Mouse (Mus musculus) intestine, embryonic 14.5 days (tissue): ENCODE results near the gene Cdh3. TPM values are rescaled to one million over a fixed set of nuclear protein-coding genes. Genes with fewer than 3 reads are reported as not detected.
A peak's percentile ranks its signal among the peaks of the same experiment; 100 is the strongest.

Source experiments
- ATAC-seq: fragments of 200-750 bp; cut with Nextera tagmentation; replicated peaks from 2 replicates; pipeline ENCODE4 v1.8.0; 2017; ENCODE audit warnings: low read depth, moderate number of reproducible peaks, moderate TSS enrichment, moderate library complexity; ENCODE audit not compliant: low FRiP score, low TSS enrichment
- DNase-seq: peaks from one replicate; pipeline ENCODE4 v3.0.0-alpha.2; 2018; ENCODE audit warnings: low spot score
- H3K27ac ChIP-seq: fragments of 300-500 bp; sonication (generic); 2 replicates; pipeline ENCODE4 v1.5.1; 2014; ENCODE audit warnings: low read depth, mild to moderate bottlenecking, control low read depth
- H3K27me3 ChIP-seq: fragments of 300-500 bp; sonication (generic); replicated peaks from 2 replicates; pipeline ENCODE4 v1.6.1; 2014; ENCODE audit warnings: low read length, control low read depth; ENCODE audit not compliant: control insufficient read depth, insufficient read depth
- H3K36me3 ChIP-seq: fragments of 300-500 bp; sonication (generic); 2 replicates; pipeline ENCODE4 v1.6.1; 2014; ENCODE audit warnings: low read length, control low read depth; ENCODE audit not compliant: control insufficient read depth, insufficient read depth
- H3K4me1 ChIP-seq: fragments of 300-500 bp; sonication (generic); replicated peaks from 2 replicates; pipeline ENCODE4 v1.6.1; 2014; ENCODE audit warnings: low read length, control low read depth, mixed read lengths; ENCODE audit not compliant: control insufficient read depth, insufficient read depth
- H3K4me2 ChIP-seq: fragments of 300-500 bp; sonication (generic); 2 replicates; pipeline ENCODE4 v1.6.1; 2014; ENCODE audit warnings: low read length
- H3K4me3 ChIP-seq: fragments of 300-500 bp; sonication (generic); 2 replicates; pipeline ENCODE4 v1.5.1; 2014; ENCODE audit warnings: low read depth, low read length, control low read depth, mixed read lengths
- H3K9ac ChIP-seq: fragments of 300-500 bp; sonication (generic); 2 replicates; pipeline ENCODE4 v1.6.1; 2014; ENCODE audit warnings: mild to moderate bottlenecking, low read length
- H3K9me3 ChIP-seq: fragments of 300-500 bp; sonication (generic); 2 replicates; pipeline ENCODE4 v1.6.1; 2016; ENCODE audit warnings: low read length, control low read depth; ENCODE audit not compliant: control insufficient read depth
- WGBS: fragments of 180-500 bp; shearing (Covaris S2); extraction: QIAGEN DNeasy Blood & Tissue Kit; methylation state at CpG from one replicate; pipeline ENCODE4 v1.1.7; 2014; 5-methylcytosine and 5-hydroxymethylcytosine counted together
- polyA plus RNA-seq: library from polyadenylated mRNA; unstranded; fragments of >200 nt; fragmentation: Nextera tagmentation; extraction: Ambion mirVana; gene quantifications from 2 replicates; pipeline ENCODE4 v1.2.1, GENCODE M21; 2014

The Cdh3 gene
- 16.1 and 19.2 TPM in 2 replicates for polyA plus RNA-seq

GRCm38 (mm10) chr8:106510365-106510975, at the start of gene Cdh3:
Gene Cdh3 (plus strand): TSS chr8:106510891.
- Histone ChIP-seq H3K27me3 (no peaks in the 10 kb centered on the region), H3K9me3 (no peaks in the 10 kb centered on the region), H3K4me2 (peak within 1 kb of the TSS; percentile 84), H3K36me3 (0 out of 2 replicates have a peak, but pooled peaks cover 5% of the 10 kb centered on the region), H3K4me1 (peaks cover 43% of the 10 kb centered on the region), H3K4me3 (peak within 1 kb of the TSS; percentile 50), H3K27ac (peak within 1 kb of the TSS; percentile 62), H3K9ac (peak within 1 kb of the TSS; percentile 72)
- ATAC-seq (peak; percentile 81), DNase-seq (peak; percentile 88)
- WGBS: under 1% methylated on average over 34 of the region's 34 CpGs

GRCm38 (mm10) chr8:106462131-106462530, 48.6 kb upstream of the Cdh3 start:
- H3K27me3 ChIP-seq: no peaks in the 10 kb centered on the region
- WGBS: 56% methylated on average over 5 of the region's 5 CpGs
- no peaks in the 10 kb centered on the region for H3K36me3 ChIP-seq
- no peak overlapping the region for H3K4me2 ChIP-seq
- H3K4me1 ChIP-seq: no peaks in the 10 kb centered on the region
- no peaks in the 10 kb centered on the region for H3K9me3 ChIP-seq
- no peak for ATAC-seq
- no peak overlapping the region for H3K27ac ChIP-seq
- no peak overlapping the region for H3K4me3 ChIP-seq
- H3K9ac ChIP-seq: no peak overlapping the region
- no peak for DNase-seq

GRCm38 (mm10) chr8:106463795-106464194, 46.9 kb upstream of the Cdh3 start:
- no peak overlapping the region for H3K4me2 ChIP-seq
- no peak overlapping the region for H3K9ac ChIP-seq
- H3K36me3 ChIP-seq: no peaks in the 10 kb centered on the region
- 86% methylated on average over 6 of the region's 6 CpGs for WGBS
- ATAC-seq: no peak
- H3K27ac ChIP-seq: no peak overlapping the region
- H3K4me3 ChIP-seq: no peak overlapping the region
- no peak for DNase-seq
- H3K4me1 ChIP-seq: no peaks in the 10 kb centered on the region
- no peaks in the 10 kb centered on the region for H3K27me3 ChIP-seq
- no peaks in the 10 kb centered on the region for H3K9me3 ChIP-seq

- no peaks in the 10 kb centered on the region for H3K36me3 ChIP-seq
- H3K9me3 ChIP-seq: no peaks in the 10 kb centered on the region
- ATAC-seq (no peak), DNase-seq (peak; percentile 41)
- no peaks in the 10 kb centered on the region for H3K4me1 ChIP-seq
- H3K27ac ChIP-seq: no peak overlapping the region
- H3K4me3 ChIP-seq: no peak overlapping the region
- H3K9ac ChIP-seq: no peak overlapping the region
- H3K27me3 ChIP-seq: no peaks in the 10 kb centered on the region
- WGBS: 49% methylated on average over 7 of the region's 7 CpGs
- H3K4me2 ChIP-seq: no peak overlapping the region
Observed at GRCm38 (mm10) chr8:106469485-106469884, 41.2 kb upstream of the Cdh3 start.

GRCm38 (mm10) chr8:106474001-106474400, 36.7 kb upstream of the Cdh3 start:
- no peaks in the 10 kb centered on the region for H3K36me3 ChIP-seq
- DNase-seq (no peak), ATAC-seq (no peak)

GRCm38 (mm10) chr8:106500018-106500685, 10.5 kb upstream of the Cdh3 start, which contains the start of gene 6030452D12Rik:
Gene 6030452D12Rik (plus strand): TSS chr8:106500522.
- H3K27ac ChIP-seq: peak within 1 kb of the TSS; percentile 69
- no peak within 1 kb of the TSS for H3K4me3 ChIP-seq
- DNase-seq (no peak), ATAC-seq (no peak)
- no peak within 1 kb of the TSS for H3K9ac ChIP-seq
- H3K9me3 ChIP-seq: no peaks in the 10 kb centered on the region
- H3K4me2 ChIP-seq: no peak within 1 kb of the TSS
- H3K4me1 ChIP-seq: peaks cover 18% of the 10 kb centered on the region; the same call in 1 of the 2 replicates
- 41% methylated on average over 8 of the region's 8 CpGs for WGBS
- no peaks in the 10 kb centered on the region for H3K27me3 ChIP-seq
- no peaks in the 10 kb centered on the region for H3K36me3 ChIP-seq

More at GRCm38 (mm10) chr8:106474001-106474400, 36.7 kb upstream of the Cdh3 start:
- Histone ChIP-seq H3K9ac (no peak overlapping the region), H3K4me1 (no peaks in the 10 kb centered on the region), H3K9me3 (no peaks in the 10 kb centered on the region), H3K27ac (no peak overlapping the region), H3K4me3 (no peak overlapping the region), H3K4me2 (no peak overlapping the region), H3K27me3 (no peaks in the 10 kb centered on the region)
- WGBS: 84% methylated on average over 5 of the region's 5 CpGs

GRCm38 (mm10) chr8:106504241-106504640, 6.5 kb upstream of the Cdh3 start:
- no peak overlapping the region for H3K27ac ChIP-seq
- H3K4me2 ChIP-seq: no peak overlapping the region
- WGBS: 90% methylated on average over 7 of the region's 7 CpGs
- no peak overlapping the region for H3K9ac ChIP-seq
- H3K4me1 ChIP-seq: peaks cover 52% of the 10 kb centered on the region
- H3K9me3 ChIP-seq: no peaks in the 10 kb centered on the region
- DNase-seq (no peak), ATAC-seq (no peak)
- H3K27me3 ChIP-seq: no peaks in the 10 kb centered on the region
- H3K4me3 ChIP-seq: no peak overlapping the region
- H3K36me3 ChIP-seq: no peaks in the 10 kb centered on the region

GRCm38 (mm10) chr8:106505328-106505965, 5.2 kb upstream of the Cdh3 start:
- 35% methylated on average over 10 of the region's 10 CpGs for WGBS
- Histone ChIP-seq H3K36me3 (no peaks in the 10 kb centered on the region), H3K9me3 (no peaks in the 10 kb centered on the region), H3K9ac (no peak overlapping the region), H3K4me3 (no peak overlapping the region), H3K4me1 (peaks cover 45% of the 10 kb centered on the region), H3K27me3 (no peaks in the 10 kb centered on the region), H3K27ac (peak overlapping the region; percentile 73), H3K4me2 (peak overlapping the region; percentile 9; the same call in 1 of the 2 replicates)
- DNase-seq (no peak), ATAC-seq (no peak)
